Mouse (Mus musculus): ENCODE results near the gene Zbtb45.

- TF ChIP-seq CTCF (IDR thresholded peaks at IDR 0.05 in 2 of 3, conservative IDR thresholded peaks at IDR 0.05 in 1 of 3; ENCODE audit: control insufficient read depth in 1 of 3, insufficient read depth in 1 of 3, low read depth in 2 of 3, low read length in 3 of 3, poor library complexity in 1 of 3, severe bottlenecking in 1 of 3) (no peak), EP300 (IDR thresholded peaks at IDR 0.05; ENCODE audit: low read depth in 1 of 2, low read length in 2 of 2) (no peak), NRF1 (IDR thresholded peaks at IDR 0.05; ENCODE audit: insufficient read depth, low read depth, low read length, poor library complexity, severe bottlenecking) (no peak), HCFC1 (IDR thresholded peaks at IDR 0.05; ENCODE audit: low read depth, low read length) (no peak)
These were observed 25.5 kb upstream of the Zbtb45 start for GRCm38 (mm10) chr7:13035211-13035855.
